Mouse (Mus musculus) midbrain, embryonic 11.5 days (tissue): ENCODE results near the gene Sema4d. TPM values are rescaled to one million over a fixed set of nuclear protein-coding genes. Genes with fewer than 3 reads are reported as not detected.

Experiments used
- ATAC-seq: fragments of 200-750 bp; cut with Nextera tagmentation; 2 replicates; pipeline ENCODE4 v1.8.0; 2017; ENCODE audit warnings: moderate TSS enrichment, moderate library complexity; ENCODE audit not compliant: low FRiP score
- DNase-seq: peaks from one replicate; pipeline ENCODE4 v3.0.0; 2015; ENCODE audit warnings: low spot score; ENCODE audit errors: missing footprints
- H3K27ac ChIP-seq: fragments of 300-500 bp; sonication (generic); 2 replicates; pipeline ENCODE4 v1.5.1; 2014; ENCODE audit warnings: low read depth, low read length
- H3K27me3 ChIP-seq: fragments of 300-500 bp; sonication (generic); 2 replicates; pipeline ENCODE4 v1.6.1; 2014; ENCODE audit warnings: mild to moderate bottlenecking, low read length, moderate library complexity, mixed read lengths; ENCODE audit not compliant: control insufficient read depth, insufficient read depth
- H3K36me3 ChIP-seq: fragments of 300-500 bp; sonication (generic); 2 replicates; pipeline ENCODE4 v1.6.1; 2014; ENCODE audit warnings: mild to moderate bottlenecking, low read length, moderate library complexity, mixed read lengths; ENCODE audit not compliant: control insufficient read depth, insufficient read depth
- H3K4me1 ChIP-seq: fragments of 300-500 bp; sonication (generic); 2 replicates; pipeline ENCODE4 v1.6.1; 2014; ENCODE audit warnings: low read length; ENCODE audit not compliant: control insufficient read depth, insufficient read depth
- H3K4me2 ChIP-seq: fragments of 300-500 bp; sonication (generic); 2 replicates; pipeline ENCODE4 v1.6.1; 2014; ENCODE audit warnings: mild to moderate bottlenecking, moderate library complexity
- H3K4me3 ChIP-seq: fragments of 300-500 bp; sonication (generic); 2 replicates; pipeline ENCODE4 v1.5.1; 2014; ENCODE audit warnings: low read depth, low read length
- H3K9ac ChIP-seq: fragments of 300-500 bp; sonication (generic); 2 replicates; pipeline ENCODE4 v1.6.1; 2014; ENCODE audit warnings: low read length
- H3K9me3 ChIP-seq: fragments of 300-500 bp; sonication (generic); 2 replicates; pipeline ENCODE4 v1.6.1; 2016; ENCODE audit warnings: low read length; ENCODE audit not compliant: control insufficient read depth
- WGBS: fragments of 180-500 bp; shearing (Covaris S2); extraction: QIAGEN DNeasy Blood & Tissue Kit; methylation state at CpG from one replicate; pipeline ENCODE4 v1.1.7; 2014; 5-methylcytosine and 5-hydroxymethylcytosine counted together
- polyA plus RNA-seq: library from polyadenylated mRNA; unstranded; fragments of >200 nt; fragmentation: Nextera tagmentation; extraction: Ambion mirVana; gene quantifications from 2 replicates; pipeline ENCODE4 v1.2.1, GENCODE M21; 2014

Gene Sema4d
- polyA plus RNA-seq, 1 experiment from 2014 or later: 4.9 TPM

DNA sequence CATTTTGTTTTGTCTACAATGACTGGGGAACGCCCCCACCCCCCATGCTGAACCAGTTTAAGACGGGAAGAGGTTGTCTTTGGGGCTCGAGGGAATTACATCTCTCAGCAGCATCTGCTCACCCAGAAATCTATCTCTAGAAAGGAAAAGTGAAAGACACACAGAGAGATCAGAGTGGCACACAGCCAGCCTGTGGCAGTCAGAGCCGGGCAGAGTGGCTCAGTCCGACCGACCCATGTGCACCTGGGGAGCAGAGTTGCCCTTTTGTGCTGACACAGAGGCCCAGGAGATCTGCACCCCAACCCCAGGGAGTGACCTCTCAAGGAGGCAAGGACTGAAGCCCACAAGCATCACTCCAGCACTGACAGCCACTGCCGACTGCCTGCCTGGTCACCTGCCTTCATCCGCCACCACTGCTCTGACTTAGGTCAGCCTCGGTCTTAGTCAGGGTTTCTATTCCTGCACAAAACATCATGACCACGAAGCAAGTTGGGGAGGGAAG lies 50.9 kb downstream of the Sema4d start:
- Histone ChIP-seq H3K9ac (no peak overlapping the region), H3K4me1 (peaks cover 4% of the 10 kb centered on the region; the same call in 1 of the 2 replicates), H3K27ac (no peak overlapping the region), H3K36me3 (no peaks in the 10 kb centered on the region), H3K9me3 (no peaks in the 10 kb centered on the region), H3K27me3 (no peaks in the 10 kb centered on the region), H3K4me3 (no peak overlapping the region), H3K4me2 (no peak overlapping the region)
- no peak for ATAC-seq
- WGBS: 82% methylated on average over 10 of the region's 10 CpGs
- no peak for DNase-seq

DNA sequence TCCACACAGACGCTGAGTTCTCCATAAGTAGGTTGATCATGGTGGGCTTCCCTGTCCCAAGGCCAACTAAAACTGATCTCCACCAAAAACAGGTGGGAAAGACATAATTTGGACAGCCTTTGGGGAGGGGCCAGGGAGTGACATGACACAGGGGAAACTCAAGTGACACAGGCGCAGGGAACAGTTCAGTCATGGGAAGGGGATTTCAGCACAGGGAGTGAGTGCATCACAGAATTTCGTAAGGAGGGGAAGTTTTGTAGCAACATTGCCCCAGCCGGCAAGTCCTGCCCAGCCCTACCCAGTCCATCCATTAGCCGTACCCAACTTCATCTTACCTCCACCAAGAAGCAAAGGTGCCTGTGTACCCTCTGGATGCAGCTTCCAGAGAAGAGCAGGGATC lies 52.8 kb downstream of the Sema4d start:
- H3K27me3 ChIP-seq: no peaks in the 10 kb centered on the region
- peaks cover 5% of the 10 kb centered on the region; the same call in 1 of the 2 replicates for H3K4me1 ChIP-seq
- H3K27ac ChIP-seq: no peak overlapping the region
- no peak overlapping the region for H3K9ac ChIP-seq
- ATAC-seq (no peak), DNase-seq (no peak)
- no peak overlapping the region for H3K4me2 ChIP-seq
- no peaks in the 10 kb centered on the region for H3K9me3 ChIP-seq
- 82% methylated on average over 5 of the region's 5 CpGs for WGBS
- H3K36me3 ChIP-seq: no peaks in the 10 kb centered on the region
- no peak overlapping the region for H3K4me3 ChIP-seq

DNA sequence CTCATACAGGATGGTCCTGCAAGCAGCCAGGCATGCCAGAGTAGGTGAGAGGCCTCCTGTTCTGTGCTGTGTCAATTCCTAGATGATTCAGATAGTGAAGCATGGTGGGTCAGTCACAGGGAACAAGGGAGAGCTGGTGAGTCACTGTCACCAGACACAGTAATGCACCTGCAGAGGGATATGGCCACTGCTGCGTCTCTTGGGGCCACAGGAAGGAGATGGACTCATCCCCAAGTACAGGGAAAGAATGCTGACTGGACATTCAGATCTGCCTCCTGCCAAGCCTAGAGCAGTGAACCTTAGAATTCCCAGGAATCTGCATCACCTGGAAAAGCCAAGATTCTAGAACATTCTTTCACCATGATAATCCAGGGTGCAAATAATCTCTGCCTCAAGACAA lies 53.8 kb downstream of the Sema4d start:
- H3K36me3 ChIP-seq: no peaks in the 10 kb centered on the region
- H3K4me1 ChIP-seq: peaks cover 5% of the 10 kb centered on the region; the same call in 1 of the 2 replicates
- no peak overlapping the region for H3K4me2 ChIP-seq
- no peaks in the 10 kb centered on the region for H3K9me3 ChIP-seq
- ATAC-seq: no peak
- DNase-seq: no peak
- no peaks in the 10 kb centered on the region for H3K27me3 ChIP-seq
- H3K9ac ChIP-seq: no peak overlapping the region
- 100% methylated on average over 1 of the region's 1 CpGs for WGBS
- H3K4me3 ChIP-seq: no peak overlapping the region
- H3K27ac ChIP-seq: no peak overlapping the region

DNA sequence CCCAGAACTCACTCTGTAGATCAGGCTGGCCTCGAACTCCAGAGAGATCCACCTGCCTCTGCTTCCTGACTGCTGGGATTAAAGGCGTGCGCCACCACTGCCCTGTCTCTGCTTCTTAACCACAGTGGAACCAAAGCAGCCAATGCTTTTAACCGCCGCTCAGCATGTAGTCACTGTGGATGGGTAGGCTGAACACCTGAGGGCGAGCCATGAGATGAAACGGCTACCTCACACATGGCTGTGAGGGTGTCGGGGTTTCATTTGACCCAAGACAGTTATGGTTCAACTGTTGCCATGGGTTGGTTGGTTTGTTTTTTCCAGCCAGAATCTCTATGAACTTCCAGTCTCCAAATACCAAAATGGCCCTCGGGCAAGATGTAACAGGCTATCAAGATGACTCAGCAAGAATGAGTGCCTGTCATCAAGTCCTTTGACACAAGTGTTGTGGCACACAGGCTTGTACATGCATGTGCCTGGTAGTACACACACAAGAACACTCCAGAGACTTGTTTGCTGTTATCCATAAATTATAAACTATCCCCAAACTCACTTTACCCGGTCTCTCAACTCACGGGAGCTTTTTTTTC lies 54.9 kb downstream of the Sema4d start:
- H3K36me3 ChIP-seq: no peaks in the 10 kb centered on the region
- DNase-seq: no peak
- ATAC-seq: no peak
- no peak overlapping the region for H3K4me3 ChIP-seq
- no peaks in the 10 kb centered on the region for H3K27me3 ChIP-seq
- no peaks in the 10 kb centered on the region for H3K9me3 ChIP-seq
- WGBS: 91% methylated on average over 11 of the region's 11 CpGs
- H3K4me1 ChIP-seq: peaks cover 5% of the 10 kb centered on the region; the same call in 1 of the 2 replicates
- no peak overlapping the region for H3K9ac ChIP-seq
- no peak overlapping the region for H3K4me2 ChIP-seq
- H3K27ac ChIP-seq: no peak overlapping the region

DNA sequence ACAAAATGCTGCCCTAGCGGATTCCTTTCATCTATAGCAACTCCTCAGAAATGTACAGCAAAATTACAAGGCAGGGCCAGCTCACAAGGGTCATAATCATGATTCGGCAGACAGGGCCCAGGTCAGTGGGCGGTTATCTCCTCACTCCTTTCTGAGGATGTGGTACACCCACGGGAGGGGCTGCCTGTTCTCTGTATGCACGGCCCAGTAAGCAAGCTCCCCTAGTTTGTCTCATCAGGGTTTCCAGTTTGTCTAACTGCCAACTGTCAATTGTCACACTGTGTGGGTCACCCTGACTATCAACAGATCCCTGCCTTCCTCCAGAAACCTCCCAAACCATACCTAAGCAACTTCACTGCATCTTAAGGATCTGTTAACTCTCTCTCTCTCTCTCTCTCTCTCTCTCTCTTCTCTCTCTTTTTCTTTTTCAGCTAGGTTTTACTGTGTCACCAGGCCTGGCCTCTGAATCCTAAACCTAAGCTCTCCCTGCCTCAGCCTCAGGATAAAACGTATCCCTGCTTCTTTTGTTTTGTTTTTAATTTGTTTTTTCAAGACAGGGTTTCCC lies 55.5 kb downstream of the Sema4d start:
- Histone ChIP-seq H3K4me3 (no peak overlapping the region), H3K4me2 (no peak overlapping the region), H3K9ac (no peak overlapping the region), H3K27me3 (no peaks in the 10 kb centered on the region), H3K4me1 (peaks cover 5% of the 10 kb centered on the region), H3K36me3 (no peaks in the 10 kb centered on the region), H3K27ac (no peak overlapping the region), H3K9me3 (no peaks in the 10 kb centered on the region)
- ATAC-seq (no peak), DNase-seq (no peak)
- 51% methylated on average over 6 of the region's 6 CpGs for WGBS

DNA sequence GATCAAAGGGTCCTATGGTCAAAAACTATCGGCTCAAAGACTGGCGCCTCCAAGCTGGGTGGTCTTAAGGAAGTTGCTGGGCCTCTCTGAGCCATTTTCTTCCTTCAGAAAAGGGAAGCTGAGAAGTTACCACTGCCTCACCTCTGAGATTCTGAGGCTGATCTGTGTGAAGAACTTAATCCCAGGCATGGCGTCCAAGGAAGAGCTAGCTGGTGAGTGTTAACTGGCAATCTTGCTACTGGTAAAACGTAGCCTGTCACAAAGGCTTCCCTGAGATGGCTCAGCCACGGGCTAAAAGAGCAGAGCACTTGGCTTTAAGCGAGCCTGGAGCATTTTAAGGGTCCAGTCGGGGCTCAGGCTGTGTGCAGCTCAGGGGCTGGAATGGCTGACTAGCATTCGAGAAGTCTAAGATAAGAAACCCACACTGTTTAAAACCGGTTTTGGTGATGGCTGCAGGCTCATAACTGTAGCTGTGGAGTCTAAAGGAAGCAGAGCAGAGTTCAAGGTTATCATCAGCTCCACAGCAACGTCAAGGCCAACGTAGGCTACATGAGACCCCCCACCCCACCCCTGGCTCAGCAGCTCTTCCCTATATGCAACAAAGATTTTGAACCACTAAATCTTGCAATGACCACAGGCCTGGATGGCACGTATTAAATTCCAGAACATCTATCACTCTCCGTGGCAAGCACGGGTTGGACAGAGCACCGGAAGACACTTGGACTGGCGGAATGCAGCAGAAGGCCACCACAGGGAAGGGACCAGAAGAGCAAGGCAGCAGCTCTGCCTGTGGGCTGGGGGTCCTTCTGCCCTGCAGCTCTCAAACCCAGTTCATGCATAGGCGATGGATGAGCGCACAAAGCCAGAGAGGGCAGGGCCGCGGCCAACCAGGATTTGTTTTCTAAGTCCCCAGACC lies 56.3 kb downstream of the Sema4d start:
- H3K4me2 ChIP-seq: no peak overlapping the region
- ATAC-seq: no peak
- no peaks in the 10 kb centered on the region for H3K36me3 ChIP-seq
- H3K4me1 ChIP-seq: peaks cover 12% of the 10 kb centered on the region
- H3K9ac ChIP-seq: no peak overlapping the region
- no peaks in the 10 kb centered on the region for H3K27me3 ChIP-seq
- no peak overlapping the region for H3K4me3 ChIP-seq
- no peaks in the 10 kb centered on the region for H3K9me3 ChIP-seq
- H3K27ac ChIP-seq: no peak overlapping the region
- DNase-seq: no peak
- WGBS: 67% methylated on average over 20 of the region's 20 CpGs

DNA sequence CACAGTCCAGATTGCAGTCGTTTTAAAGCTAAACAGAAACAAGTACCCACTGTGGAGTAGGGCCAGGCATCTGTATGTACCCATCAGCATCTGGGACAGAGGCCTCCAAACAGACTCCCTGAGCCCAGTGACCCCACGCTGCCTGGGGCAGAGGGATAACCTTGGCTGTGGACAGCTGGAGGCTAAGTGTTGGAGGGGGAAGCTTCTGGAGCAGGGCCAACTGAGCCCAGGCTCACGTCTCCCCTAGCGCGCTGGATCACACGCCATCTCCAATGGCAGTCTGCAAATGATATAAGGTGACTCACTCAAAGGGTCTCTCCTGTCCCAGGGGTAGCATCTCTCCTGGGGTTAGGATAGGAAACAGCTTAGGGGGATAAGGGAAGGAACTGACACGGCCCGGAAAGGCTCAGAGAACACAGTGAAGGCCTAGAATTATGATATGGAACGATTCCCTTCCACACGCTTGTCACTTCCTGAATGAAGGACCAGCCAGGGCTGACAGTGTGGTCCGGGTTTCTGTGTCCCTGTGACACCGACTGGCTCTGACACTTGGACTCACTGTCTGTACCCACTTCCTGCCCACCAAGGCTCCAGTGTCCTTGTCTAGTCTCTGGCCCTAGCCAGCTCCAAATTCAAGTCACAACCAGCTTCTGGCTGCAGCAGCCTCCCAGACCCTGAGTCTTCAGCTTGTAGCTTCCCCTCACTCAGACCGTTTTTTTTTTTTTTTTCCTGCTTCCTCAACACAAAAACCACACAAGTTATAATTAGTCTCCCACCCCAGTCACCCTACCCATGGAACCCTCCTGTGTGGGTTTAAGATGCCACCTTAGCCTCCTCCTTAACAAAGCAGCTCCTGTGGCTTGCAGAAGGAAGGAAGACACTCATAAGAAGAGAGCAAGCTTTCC lies 57.3 kb downstream of the Sema4d start:
- Histone ChIP-seq H3K4me3 (no peak overlapping the region), H3K27ac (no peak overlapping the region), H3K4me1 (peaks cover 19% of the 10 kb centered on the region), H3K27me3 (no peaks in the 10 kb centered on the region), H3K36me3 (no peaks in the 10 kb centered on the region), H3K4me2 (no peak overlapping the region), H3K9me3 (no peaks in the 10 kb centered on the region), H3K9ac (no peak overlapping the region)
- DNase-seq (no peak), ATAC-seq (no peak)
- WGBS: 89% methylated on average over 13 of the region's 13 CpGs

DNA sequence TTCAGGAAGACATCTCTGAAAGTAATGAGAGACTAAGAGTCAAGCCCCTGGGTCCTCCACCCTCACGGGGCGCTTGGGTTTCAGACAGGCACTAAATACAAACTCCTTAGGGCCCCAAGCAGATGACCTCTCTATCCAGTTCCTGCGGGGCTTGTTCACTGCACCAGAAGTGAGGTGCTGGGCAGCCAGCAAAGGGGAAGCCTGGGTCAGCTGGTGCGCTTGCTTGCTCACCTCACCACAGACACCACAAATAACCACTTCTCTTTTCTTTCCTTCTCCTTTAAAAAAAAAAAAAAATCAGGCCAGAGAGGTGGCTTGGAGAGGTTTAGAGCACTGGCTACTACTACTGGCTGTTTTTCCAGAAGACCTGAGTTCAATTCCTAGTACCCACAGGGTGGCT lies 59.0 kb downstream of the Sema4d start:
- no peak for DNase-seq
- H3K27ac ChIP-seq: no peak overlapping the region
- H3K9me3 ChIP-seq: no peaks in the 10 kb centered on the region
- H3K4me3 ChIP-seq: no peak overlapping the region
- H3K4me1 ChIP-seq: peaks cover 28% of the 10 kb centered on the region
- no peak for ATAC-seq
- WGBS: 92% methylated on average over 4 of the region's 4 CpGs
- H3K27me3 ChIP-seq: no peaks in the 10 kb centered on the region
- no peaks in the 10 kb centered on the region for H3K36me3 ChIP-seq
- H3K9ac ChIP-seq: no peak overlapping the region
- H3K4me2 ChIP-seq: no peak overlapping the region
